33 mouse cellular contexts compared by ENCODE assay signal in the genomic region with DNA sequence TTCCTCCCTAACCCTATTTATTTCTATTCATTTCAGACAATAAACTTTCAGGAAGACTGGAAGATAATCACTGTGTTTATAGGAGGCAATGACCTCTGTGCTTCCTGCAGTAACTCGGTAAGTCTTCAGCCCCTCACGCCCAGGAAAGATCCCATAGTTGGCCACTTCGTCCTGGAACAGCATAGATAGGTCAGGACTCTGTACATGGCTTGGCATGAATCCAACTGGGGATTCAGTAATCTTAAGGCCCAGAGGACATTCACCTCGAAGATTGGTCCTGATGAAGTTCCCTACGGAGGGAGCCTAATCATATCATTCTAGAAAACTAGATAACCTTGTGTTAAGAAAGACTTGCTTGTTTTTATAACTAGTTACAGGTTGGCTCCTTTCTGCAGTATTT.
"Had no signal": no experiment of that assay in that cellular context is flagged by ENCODE, and none has a peak within 500 bp of the region (broad histone marks: within the 10 kb centered on the region; RNA-seq: fewer than 3 reads in every experiment).

No protein-coding gene starts in this region.

- H3K27me3 ChIP-seq: heart, embryonic 12.5 days; heart, embryonic 13.5 days; heart, embryonic 15.5 days; hindbrain, embryonic 12.5 days; hindbrain, embryonic 13.5 days; hindbrain, embryonic 15.5 days; kidney, embryonic 15.5 days had no signal

- H3K36me3 ChIP-seq: heart, embryonic 10.5 days; heart, embryonic 12.5 days; heart, embryonic 13.5 days; heart, embryonic 15.5 days; hindbrain, embryonic 10.5 days; hindbrain, embryonic 12.5 days; hindbrain, embryonic 13.5 days; hindbrain, embryonic 15.5 days; kidney, embryonic 15.5 days had no signal

- H3K27ac ChIP-seq: heart, embryonic 10.5 days; heart, embryonic 13.5 days; heart, embryonic 15.5 days; hindbrain, embryonic 10.5 days; hindbrain, embryonic 12.5 days; hindbrain, embryonic 13.5 days; hindbrain, embryonic 14.5 days; hindbrain, embryonic 15.5 days; hindbrain, postnatal 0 days; kidney, embryonic 15.5 days; kidney, postnatal 0 days; layer of hippocampus, adult 2 months; left cerebral cortex, adult 2 months had no signal

- DNase-seq: heart, postnatal 10 days; heart, postnatal 14 days; heart, postnatal 36 days; heart, postnatal 4 days; kidney, adult 11 months; kidney, adult 18-20 months; kidney, adult 2 months; kidney, adult 8-10 months; kidney, adult 9 months; kidney, postnatal 10 days; kidney, postnatal 14 days; kidney, postnatal 25 days; kidney, postnatal 36 days; kidney, postnatal 4 days; layer of hippocampus, adult 9-11 months; layer of hippocampus, postnatal 36 days had no signal

- H3K4me3 ChIP-seq: heart, embryonic 10.5 days; heart, embryonic 12.5 days; heart, embryonic 13.5 days; heart, embryonic 15.5 days; hindbrain, embryonic 10.5 days; hindbrain, embryonic 12.5 days; hindbrain, embryonic 13.5 days; hindbrain, embryonic 15.5 days; kidney, embryonic 15.5 days; layer of hippocampus, adult 2 months; left cerebral cortex, adult 2 months had no signal

- ATAC-seq: hindbrain, embryonic 16.5 days; hindbrain, postnatal 0 days; inflammation-experienced regulatory T-cells, adult 6 months had no signal

- H3K4me2 ChIP-seq: heart, embryonic 11.5 days; heart, embryonic 12.5 days; heart, embryonic 13.5 days; heart, embryonic 15.5 days; hindbrain, embryonic 12.5 days; hindbrain, embryonic 13.5 days; hindbrain, embryonic 14.5 days; hindbrain, embryonic 15.5 days; kidney, embryonic 15.5 days had no signal

- H3K9ac ChIP-seq: heart, embryonic 12.5 days; heart, embryonic 13.5 days; heart, embryonic 15.5 days; hindbrain, embryonic 12.5 days; hindbrain, embryonic 13.5 days; hindbrain, embryonic 14.5 days; hindbrain, embryonic 15.5 days; kidney, embryonic 15.5 days had no signal

- H3K9me3 ChIP-seq: heart, embryonic 10.5 days; heart, embryonic 12.5 days; heart, embryonic 13.5 days; heart, embryonic 15.5 days; hindbrain, embryonic 10.5 days; hindbrain, embryonic 12.5 days; hindbrain, embryonic 13.5 days; hindbrain, embryonic 15.5 days; kidney, embryonic 15.5 days had no signal

- H3K4me1 ChIP-seq: hindbrain, embryonic 12.5 days; hindbrain, embryonic 13.5 days; hindbrain, embryonic 15.5 days had no signal
